Mouse (Mus musculus): ENCODE data around the gene 3110021N24Rik.
A peak's percentile ranks its signal among the peaks of the same experiment; 100 is the strongest.
"Not testable (repeated sequence)": the region's sequence is repeated elsewhere in the genome, so short reads cannot be mapped to it uniquely, and the experiment has no call there.

Gene 3110021N24Rik

DNA sequence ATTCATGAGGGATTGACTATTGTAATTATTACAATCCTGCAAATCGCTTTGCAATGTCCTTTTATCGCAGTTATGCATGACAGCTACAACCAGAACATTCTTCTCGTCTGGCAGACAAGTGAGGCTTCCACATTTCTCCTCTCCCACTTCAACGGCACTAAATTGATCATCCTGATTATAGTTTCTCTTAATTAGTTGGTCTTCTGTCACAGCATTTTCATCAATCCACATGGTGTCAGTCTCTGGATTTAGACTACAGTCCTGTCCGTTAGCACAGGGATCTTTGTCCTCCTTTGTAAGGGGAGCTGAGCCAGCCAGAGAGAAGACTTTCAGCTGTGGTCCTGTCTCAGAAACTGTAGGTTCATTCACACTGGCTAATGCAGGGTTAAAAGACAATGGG, at the start of gene 3110021N24Rik:
Gene 3110021N24Rik, plus strand, starts transcription at position 301 of the 400 bp plus-strand sequence.
- Histone ChIP-seq H3K4me3 (replicated peaks; ENCODE audit: low read length) (no peak within 1 kb of the TSS), H3K9me3 (ENCODE audit: low read length) (no peaks in the 10 kb centered on the region), H3K36me3 (ENCODE audit: insufficient read depth, low read length) (no peaks in the 10 kb centered on the region), H3K4me1 (replicated peaks; ENCODE audit: low read depth, low read length) (no peaks in the 10 kb centered on the region), H3K27me3 (ENCODE audit: insufficient read depth, low read length) (no peaks in the 10 kb centered on the region)
- TF ChIP-seq NANOG (IDR thresholded peaks at IDR 0.05; ENCODE audit: borderline replicate concordance, low read length) (no peak), CTCF (conservative IDR thresholded peaks at IDR 0.05; ENCODE audit: low read length) (no peak), POU5F1 (IDR thresholded peaks at IDR 0.05; ENCODE audit: borderline replicate concordance, low read length) (no peak)

DNA sequence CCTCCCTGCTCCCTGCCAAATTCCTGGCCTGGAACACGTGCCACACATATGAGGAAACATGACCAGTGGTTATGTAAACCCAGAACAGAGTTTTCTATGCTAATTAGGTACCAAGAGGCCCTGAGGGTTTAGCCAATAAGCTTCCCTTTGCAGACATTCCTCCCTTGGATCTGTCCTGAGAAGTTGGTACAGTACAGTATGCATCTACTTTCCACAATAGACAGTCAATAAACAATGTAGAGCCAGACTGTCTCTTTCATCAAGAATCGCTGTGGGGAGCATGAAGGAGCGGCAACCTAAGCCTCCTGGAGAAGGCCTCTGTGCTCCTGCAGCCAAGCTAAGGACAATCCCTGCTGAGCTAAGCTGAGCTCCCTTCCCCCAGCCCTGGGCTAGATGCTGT, 33.3 kb upstream of the 3110021N24Rik start:
- Histone ChIP-seq H3K4me3 (replicated peaks; ENCODE audit: low read length) (no peak overlapping the region; the same call in 1 of the 2 replicates), H3K27me3 (ENCODE audit: insufficient read depth, low read length) (no peaks in the 10 kb centered on the region), H3K4me1 (replicated peaks; ENCODE audit: low read depth, low read length) (peaks cover 10% of the 10 kb centered on the region), H3K36me3 (ENCODE audit: insufficient read depth, low read length) (peaks cover 4% of the 10 kb centered on the region), H3K9me3 (ENCODE audit: low read length) (no peaks in the 10 kb centered on the region)
- TF ChIP-seq POU5F1 (IDR thresholded peaks at IDR 0.05; ENCODE audit: borderline replicate concordance, low read length) (no peak), CTCF (conservative IDR thresholded peaks at IDR 0.05; ENCODE audit: low read length) (no peak), NANOG (IDR thresholded peaks at IDR 0.05; ENCODE audit: borderline replicate concordance, low read length) (no peak)

DNA sequence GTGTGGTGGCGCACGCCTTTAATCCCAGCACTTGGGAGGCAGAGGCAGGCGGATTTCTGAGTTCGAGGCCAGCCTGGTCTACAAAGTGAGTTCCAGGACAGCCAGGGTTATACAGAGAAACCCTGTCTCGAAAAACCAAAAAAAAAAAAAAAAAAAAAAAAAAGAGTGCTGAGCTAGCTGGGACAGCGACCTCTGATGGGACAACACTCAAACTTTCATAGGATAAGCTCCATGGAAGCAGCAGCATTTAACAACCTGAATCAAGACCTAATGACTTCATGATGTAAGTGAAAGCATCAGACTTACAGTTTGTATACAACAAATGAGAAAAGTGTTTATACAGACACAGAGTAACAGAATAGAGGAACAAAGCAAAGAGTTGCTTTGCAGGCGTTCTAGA, 32.4 kb upstream of the 3110021N24Rik start:
- not testable (repeated sequence) for H3K4me3 ChIP-seq (replicated peaks; ENCODE audit: low read length); H3K27me3 ChIP-seq (ENCODE audit: insufficient read depth, low read length)
- peaks cover 14% of the 10 kb centered on the region for H3K4me1 ChIP-seq (replicated peaks; ENCODE audit: low read depth, low read length)

DNA sequence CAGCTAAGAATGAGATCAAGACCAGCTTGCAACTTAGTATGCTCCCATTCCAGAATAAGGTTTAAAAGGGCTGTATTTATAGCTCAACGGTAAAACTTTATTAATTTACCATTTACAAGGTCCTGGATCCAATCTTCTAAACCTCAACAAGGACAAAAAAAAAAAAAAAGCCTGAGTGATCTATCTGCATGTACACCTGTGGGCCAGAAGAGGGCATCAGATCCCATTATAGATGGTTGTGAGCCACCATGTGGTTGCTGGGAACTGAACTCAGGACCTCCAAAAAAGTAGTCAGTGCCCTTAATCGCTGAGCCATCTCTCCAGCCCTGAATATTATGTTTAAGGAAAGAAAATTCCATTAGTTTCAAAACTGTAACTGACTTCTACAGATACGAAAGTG, 29.0 kb upstream of the 3110021N24Rik start:
- H3K4me3 ChIP-seq (replicated peaks; ENCODE audit: low read length), result no peak overlapping the region

More for the DNA sequence above, 32.4 kb upstream of the 3110021N24Rik start:
- not testable (repeated sequence) for H3K36me3 ChIP-seq (ENCODE audit: insufficient read depth, low read length); H3K9me3 ChIP-seq (ENCODE audit: low read length)

DNA sequence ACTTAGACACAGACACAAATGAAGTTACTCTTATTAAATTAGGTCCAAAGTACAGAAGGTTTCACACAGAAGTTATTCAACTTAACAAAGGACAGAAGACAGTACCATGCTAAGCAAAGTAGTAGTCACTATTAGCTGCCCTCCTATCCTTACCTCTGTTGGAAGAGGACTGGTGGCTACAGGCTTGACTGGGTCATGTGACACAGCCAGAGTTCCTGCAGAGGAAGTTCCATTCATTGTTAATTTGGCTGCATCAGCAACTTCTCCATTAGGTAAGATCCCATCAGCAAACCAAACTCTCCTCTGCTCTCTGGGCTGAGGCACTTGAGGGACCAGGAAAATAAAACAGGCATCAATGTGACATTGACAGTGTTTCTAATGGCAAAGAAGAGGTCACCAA, 28.0 kb upstream of the 3110021N24Rik start:
- H3K4me1 ChIP-seq (replicated peaks; ENCODE audit: low read depth, low read length), result peaks cover 7% of the 10 kb centered on the region
- TF ChIP-seq NANOG (IDR thresholded peaks at IDR 0.05; ENCODE audit: borderline replicate concordance, low read length), result no peak
- TF ChIP-seq POU5F1 (IDR thresholded peaks at IDR 0.05; ENCODE audit: borderline replicate concordance, low read length), result no peak

More for the DNA sequence above, 29.0 kb upstream of the 3110021N24Rik start:
- H3K27me3 ChIP-seq (ENCODE audit: insufficient read depth, low read length), result no peaks in the 10 kb centered on the region
- no peaks in the 10 kb centered on the region for H3K9me3 ChIP-seq (ENCODE audit: low read length)
- TF ChIP-seq CTCF (conservative IDR thresholded peaks at IDR 0.05; ENCODE audit: low read length) (peak; percentile 37), POU5F1 (IDR thresholded peaks at IDR 0.05; ENCODE audit: borderline replicate concordance, low read length) (no peak), NANOG (IDR thresholded peaks at IDR 0.05; ENCODE audit: borderline replicate concordance, low read length) (no peak)
- peaks cover 4% of the 10 kb centered on the region for H3K36me3 ChIP-seq (ENCODE audit: insufficient read depth, low read length)
- peaks cover 14% of the 10 kb centered on the region for H3K4me1 ChIP-seq (replicated peaks; ENCODE audit: low read depth, low read length)

DNA sequence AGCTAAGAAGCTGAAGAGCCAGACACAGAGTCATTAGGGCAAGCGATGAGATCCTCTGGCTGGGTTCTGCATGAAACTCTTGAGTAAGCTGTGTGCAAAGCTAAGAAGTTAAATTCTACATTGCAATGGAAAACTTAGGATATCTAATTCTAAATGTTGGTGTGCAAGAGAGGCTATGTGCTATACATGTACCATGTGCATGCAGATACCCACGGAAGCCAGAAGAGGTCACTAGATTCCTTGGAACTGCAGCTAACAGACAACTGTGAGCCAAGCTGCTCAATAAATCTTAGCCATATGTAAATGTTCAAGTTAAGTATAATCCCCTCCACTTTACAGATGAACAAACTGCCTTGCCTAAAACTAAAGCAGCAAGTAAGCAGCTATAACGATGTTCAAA, 22.5 kb upstream of the 3110021N24Rik start:
- no peak for TF ChIP-seq POU5F1 (IDR thresholded peaks at IDR 0.05; ENCODE audit: borderline replicate concordance, low read length)
- peak; percentile 76 for TF ChIP-seq CTCF (conservative IDR thresholded peaks at IDR 0.05; ENCODE audit: low read length)
- no peak for TF ChIP-seq NANOG (IDR thresholded peaks at IDR 0.05; ENCODE audit: borderline replicate concordance, low read length)
- Histone ChIP-seq H3K36me3 (ENCODE audit: insufficient read depth, low read length) (no peaks in the 10 kb centered on the region), H3K4me3 (replicated peaks; ENCODE audit: low read length) (no peak overlapping the region), H3K27me3 (ENCODE audit: insufficient read depth, low read length) (no peaks in the 10 kb centered on the region), H3K4me1 (replicated peaks; ENCODE audit: low read depth, low read length) (no peaks in the 10 kb centered on the region), H3K9me3 (ENCODE audit: low read length) (no peaks in the 10 kb centered on the region)

More for the DNA sequence above, 28.0 kb upstream of the 3110021N24Rik start:
- Histone ChIP-seq H3K9me3 (ENCODE audit: low read length) (no peaks in the 10 kb centered on the region), H3K36me3 (ENCODE audit: insufficient read depth, low read length) (peaks cover 4% of the 10 kb centered on the region), H3K27me3 (ENCODE audit: insufficient read depth, low read length) (no peaks in the 10 kb centered on the region), H3K4me3 (replicated peaks; ENCODE audit: low read length) (no peak overlapping the region)

DNA sequence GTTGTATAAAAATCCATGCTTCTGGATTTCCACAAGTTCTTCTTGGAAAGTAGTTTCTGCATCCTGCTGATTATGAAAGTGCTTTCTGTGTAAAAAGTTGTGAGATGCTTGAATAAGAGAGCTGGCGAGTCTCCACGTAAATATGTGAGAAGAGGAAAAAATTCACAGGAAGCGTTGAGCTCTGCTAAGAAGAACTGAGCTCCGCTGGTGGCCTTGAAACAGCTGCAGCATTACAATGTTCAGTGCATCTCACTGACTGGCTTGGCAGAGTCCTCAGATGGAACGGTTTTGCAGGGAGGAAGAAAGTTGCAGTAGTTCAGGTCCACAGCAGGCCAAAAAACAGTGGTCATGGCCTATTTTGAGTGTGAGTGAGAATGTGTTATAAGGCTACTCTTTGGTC, 11.2 kb upstream of the 3110021N24Rik start:
- Histone ChIP-seq H3K36me3 (ENCODE audit: insufficient read depth, low read length) (no peaks in the 10 kb centered on the region), H3K9me3 (ENCODE audit: low read length) (no peaks in the 10 kb centered on the region), H3K4me1 (replicated peaks; ENCODE audit: low read depth, low read length) (no peaks in the 10 kb centered on the region), H3K27me3 (ENCODE audit: insufficient read depth, low read length) (no peaks in the 10 kb centered on the region), H3K4me3 (replicated peaks; ENCODE audit: low read length) (no peak overlapping the region)
- TF ChIP-seq POU5F1 (IDR thresholded peaks at IDR 0.05; ENCODE audit: borderline replicate concordance, low read length) (no peak), CTCF (conservative IDR thresholded peaks at IDR 0.05; ENCODE audit: low read length) (no peak)

DNA sequence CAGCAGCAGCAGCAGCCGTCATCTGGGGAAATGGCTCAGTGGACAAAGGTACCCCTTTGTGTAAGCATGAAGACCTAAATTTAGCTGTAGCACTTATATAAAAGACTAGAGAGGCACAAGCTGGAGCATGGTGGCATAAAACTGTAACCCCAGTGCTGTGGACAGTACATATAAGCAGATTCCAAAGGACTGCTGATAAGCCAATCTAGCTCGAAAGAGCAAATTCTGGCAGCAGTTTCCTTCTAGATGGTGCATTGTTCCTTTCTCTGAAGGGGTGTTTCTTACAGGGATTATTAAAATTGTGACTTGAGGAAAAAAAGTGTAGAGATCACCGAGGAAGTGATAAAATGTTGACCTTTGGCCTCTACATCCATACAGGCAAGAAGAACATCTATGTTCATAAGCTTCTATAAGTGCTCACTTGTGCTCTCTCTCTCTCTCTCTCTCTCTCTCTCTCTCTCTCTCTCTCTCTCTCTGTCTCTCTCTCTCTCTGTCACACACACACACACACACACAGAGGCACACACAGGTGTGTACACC, 1.9 kb downstream of the 3110021N24Rik start:
- H3K27me3 ChIP-seq (ENCODE audit: insufficient read depth, low read length), result no peaks in the 10 kb centered on the region
- TF ChIP-seq CTCF (conservative IDR thresholded peaks at IDR 0.05; ENCODE audit: low read length), result no peak
- TF ChIP-seq POU5F1 (IDR thresholded peaks at IDR 0.05; ENCODE audit: borderline replicate concordance, low read length), result no peak
- no peak for TF ChIP-seq NANOG (IDR thresholded peaks at IDR 0.05; ENCODE audit: borderline replicate concordance, low read length)
- no peaks in the 10 kb centered on the region for H3K4me1 ChIP-seq (replicated peaks; ENCODE audit: low read depth, low read length)
- no peaks in the 10 kb centered on the region for H3K9me3 ChIP-seq (ENCODE audit: low read length)
- H3K36me3 ChIP-seq (ENCODE audit: insufficient read depth, low read length), result no peaks in the 10 kb centered on the region
- no peak overlapping the region for H3K4me3 ChIP-seq (replicated peaks; ENCODE audit: low read length)

DNA sequence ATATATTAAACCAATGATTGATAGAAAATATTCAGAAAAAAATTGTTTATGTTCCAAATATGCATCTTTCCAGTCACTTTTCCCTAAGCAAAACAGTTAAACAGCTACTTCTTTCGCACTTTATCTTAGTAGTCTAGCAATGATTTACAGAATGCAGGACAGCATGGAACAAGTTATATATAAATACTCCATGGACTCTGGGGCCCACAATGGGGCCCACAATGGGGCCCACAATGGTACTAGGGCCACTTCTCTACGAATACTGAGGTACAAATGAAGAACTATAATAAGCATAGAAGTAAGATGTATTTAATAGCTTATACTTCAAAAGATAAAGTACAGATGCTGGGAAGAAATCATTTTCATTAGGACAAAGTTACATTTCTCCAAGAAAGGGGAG, 4.7 kb downstream of the 3110021N24Rik start:
- Histone ChIP-seq H3K4me3 (replicated peaks; ENCODE audit: low read length) (no peak overlapping the region), H3K9me3 (ENCODE audit: low read length) (no peaks in the 10 kb centered on the region), H3K4me1 (replicated peaks; ENCODE audit: low read depth, low read length) (no peaks in the 10 kb centered on the region), H3K36me3 (ENCODE audit: insufficient read depth, low read length) (no peaks in the 10 kb centered on the region), H3K27me3 (ENCODE audit: insufficient read depth, low read length) (no peaks in the 10 kb centered on the region)
- TF ChIP-seq CTCF (conservative IDR thresholded peaks at IDR 0.05; ENCODE audit: low read length), result no peak
- TF ChIP-seq POU5F1 (IDR thresholded peaks at IDR 0.05; ENCODE audit: borderline replicate concordance, low read length), result no peak
- TF ChIP-seq NANOG (IDR thresholded peaks at IDR 0.05; ENCODE audit: borderline replicate concordance, low read length), result no peak

Measured in E14TG2a.4 (cell line).